Mouse (Mus musculus) forebrain, embryonic 13.5 days (tissue): ENCODE data around the gene Rgs4. TPM values are rescaled to one million over a fixed set of nuclear protein-coding genes. Genes with fewer than 3 reads are reported as not detected.
A peak's percentile ranks its signal among the peaks of the same experiment; 100 is the strongest.

Experiments used
- ATAC-seq: fragments of 200-750 bp; cut with Nextera tagmentation; 2 replicates; pipeline ENCODE4 v1.8.0; 2017
- H3K27ac ChIP-seq: fragments of 300-500 bp; sonication (generic); 2 replicates; pipeline ENCODE4 v1.5.1; 2015; ENCODE audit warnings: inconsistent platforms, mild to moderate bottlenecking, moderate library complexity
- H3K27me3 ChIP-seq: fragments of 300-500 bp; sonication (generic); 2 replicates; pipeline ENCODE4 v1.6.1; 2015; ENCODE audit warnings: mild to moderate bottlenecking, inconsistent platforms
- H3K36me3 ChIP-seq: fragments of 300-500 bp; sonication (generic); 2 replicates; pipeline ENCODE4 v1.6.1; 2015; ENCODE audit warnings: mild to moderate bottlenecking, inconsistent platforms; ENCODE audit not compliant: poor library complexity, severe bottlenecking
- H3K4me1 ChIP-seq: fragments of 300-500 bp; sonication (generic); 2 replicates; pipeline ENCODE4 v1.6.1; 2015; ENCODE audit warnings: inconsistent platforms
- H3K4me2 ChIP-seq: fragments of 300-500 bp; sonication (generic); 2 replicates; pipeline ENCODE4 v1.6.1; 2015; ENCODE audit warnings: inconsistent platforms, mild to moderate bottlenecking, moderate library complexity
- H3K4me3 ChIP-seq: fragments of 300-500 bp; sonication (generic); 2 replicates; pipeline ENCODE4 v1.5.1; 2015; ENCODE audit warnings: mild to moderate bottlenecking, inconsistent platforms
- H3K9ac ChIP-seq: fragments of 300-500 bp; sonication (generic); 2 replicates; pipeline ENCODE4 v1.6.1; 2015; ENCODE audit warnings: mild to moderate bottlenecking, inconsistent platforms
- H3K9me3 ChIP-seq: fragments of 300-500 bp; sonication (generic); replicated peaks from 2 replicates; pipeline ENCODE4 v1.6.1; 2016; ENCODE audit warnings: inconsistent platforms
- WGBS: fragments of 180-500 bp; shearing (Covaris S2); methylation state at CpG from one replicate; pipeline ENCODE4 v1.1.7; 2015; 5-methylcytosine and 5-hydroxymethylcytosine counted together
- polyA plus RNA-seq: library from polyadenylated mRNA; unstranded; fragments of >200 nt; fragmentation: Nextera tagmentation; extraction: Ambion mirVana; gene quantifications from 2 replicates; pipeline ENCODE4 v1.2.1, GENCODE M21; 2015

Rgs4 gene
- 18.2 and 29.7 TPM in 2 replicates for polyA plus RNA-seq

GRCm38 (mm10) chr1:169747473-169747872 is at the start of gene Rgs4:
Gene Rgs4, minus strand, starts transcription at chr1:169747642.
- Histone ChIP-seq H3K27me3 (peaks cover 7% of the 10 kb centered on the region; the same call in 1 of the 2 replicates), H3K4me1 (peaks cover 10% of the 10 kb centered on the region; the same call in 1 of the 2 replicates), H3K9ac (peak within 1 kb of the TSS; percentile 31), H3K9me3 (no peaks in the 10 kb centered on the region), H3K27ac (no peak within 1 kb of the TSS; the same call in 1 of the 2 replicates), H3K36me3 (no peaks in the 10 kb centered on the region), H3K4me2 (peak within 1 kb of the TSS; percentile 62), H3K4me3 (peak within 1 kb of the TSS; percentile 34)
- WGBS, result under 1% methylated on average over 16 of the region's 16 CpGs
- peak; percentile 98 for ATAC-seq

DNA sequence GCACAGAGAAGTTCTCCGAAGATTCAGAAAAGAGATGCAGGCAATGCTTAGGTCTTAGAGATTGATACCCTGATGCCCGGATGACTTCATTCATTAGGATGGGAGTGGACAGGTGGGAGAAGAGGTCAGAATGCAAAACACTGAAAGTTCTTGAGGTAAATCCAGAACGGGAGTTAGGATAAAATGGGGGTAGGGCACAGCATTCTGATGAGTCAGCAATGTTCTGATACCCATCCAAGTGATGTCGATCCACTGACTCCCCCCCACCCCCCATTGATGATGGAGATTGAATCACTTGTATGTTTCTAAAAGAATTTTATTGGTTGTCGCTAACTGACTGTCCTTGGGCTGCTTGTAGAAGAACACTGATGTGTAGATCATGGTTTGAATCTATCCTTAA is 45.0 kb upstream of the Rgs4 start:
- Histone ChIP-seq H3K9me3 (no peaks in the 10 kb centered on the region), H3K4me1 (no peaks in the 10 kb centered on the region), H3K9ac (no peak overlapping the region), H3K4me3 (no peak overlapping the region), H3K4me2 (no peak overlapping the region), H3K36me3 (no peaks in the 10 kb centered on the region), H3K27ac (no peak overlapping the region), H3K27me3 (no peaks in the 10 kb centered on the region)
- no peak for ATAC-seq
- 96% methylated on average over 5 of the region's 5 CpGs for WGBS

GRCm38 (mm10) chr1:169785981-169786380 is 38.5 kb upstream of the Rgs4 start:
- ATAC-seq, result no peak
- H3K4me1 ChIP-seq, result no peaks in the 10 kb centered on the region
- H3K9ac ChIP-seq, result no peak overlapping the region
- no peaks in the 10 kb centered on the region for H3K9me3 ChIP-seq
- no peaks in the 10 kb centered on the region for H3K27me3 ChIP-seq
- WGBS, result 87% methylated on average over 3 of the region's 3 CpGs
- no peak overlapping the region for H3K4me3 ChIP-seq
- H3K27ac ChIP-seq, result no peak overlapping the region
- no peak overlapping the region for H3K4me2 ChIP-seq
- no peaks in the 10 kb centered on the region for H3K36me3 ChIP-seq

GRCm38 (mm10) chr1:169776566-169776965 is 29.1 kb upstream of the Rgs4 start:
- 73% methylated on average over 7 of the region's 7 CpGs for WGBS
- no peak overlapping the region for H3K27ac ChIP-seq
- H3K9me3 ChIP-seq, result no peaks in the 10 kb centered on the region
- no peak for ATAC-seq
- H3K4me3 ChIP-seq, result no peak overlapping the region
- H3K9ac ChIP-seq, result no peak overlapping the region
- no peaks in the 10 kb centered on the region for H3K4me1 ChIP-seq
- H3K4me2 ChIP-seq, result no peak overlapping the region
- no peaks in the 10 kb centered on the region for H3K27me3 ChIP-seq
- no peaks in the 10 kb centered on the region for H3K36me3 ChIP-seq

GRCm38 (mm10) chr1:169764619-169764955 is 17.1 kb upstream of the Rgs4 start:
- 52% methylated on average over 2 of the region's 2 CpGs for WGBS
- no peaks in the 10 kb centered on the region for H3K36me3 ChIP-seq
- no peaks in the 10 kb centered on the region for H3K9me3 ChIP-seq
- no peak overlapping the region for H3K4me2 ChIP-seq
- H3K27ac ChIP-seq, result peak overlapping the region; percentile 44
- peak; percentile 19; the same call in 1 of the 2 replicates for ATAC-seq
- H3K9ac ChIP-seq, result no peak overlapping the region
- no peaks in the 10 kb centered on the region for H3K27me3 ChIP-seq
- peaks cover 13% of the 10 kb centered on the region for H3K4me1 ChIP-seq
- H3K4me3 ChIP-seq, result no peak overlapping the region

GRCm38 (mm10) chr1:169763858-169764618 is 16.6 kb upstream of the Rgs4 start:
- ATAC-seq, result peak; percentile 86
- peak overlapping the region; percentile 44 for H3K27ac ChIP-seq
- H3K4me3 ChIP-seq, result no peak overlapping the region
- H3K9ac ChIP-seq, result no peak overlapping the region
- H3K4me1 ChIP-seq, result peaks cover 13% of the 10 kb centered on the region
- no peaks in the 10 kb centered on the region for H3K36me3 ChIP-seq
- 51% methylated on average over 9 of the region's 9 CpGs for WGBS
- H3K27me3 ChIP-seq, result no peaks in the 10 kb centered on the region
- no peaks in the 10 kb centered on the region for H3K9me3 ChIP-seq
- H3K4me2 ChIP-seq, result no peak overlapping the region

GRCm38 (mm10) chr1:169762524-169762923 is 15.1 kb upstream of the Rgs4 start:
- Histone ChIP-seq H3K27me3 (no peaks in the 10 kb centered on the region), H3K4me1 (peaks cover 13% of the 10 kb centered on the region), H3K9me3 (no peaks in the 10 kb centered on the region), H3K4me3 (no peak overlapping the region), H3K4me2 (no peak overlapping the region), H3K9ac (no peak overlapping the region), H3K36me3 (no peaks in the 10 kb centered on the region), H3K27ac (no peak overlapping the region)
- whole genome bisulfite sequencing, result 85% methylated on average over 2 of the region's 2 CpGs
- no peak for ATAC-seq

DNA sequence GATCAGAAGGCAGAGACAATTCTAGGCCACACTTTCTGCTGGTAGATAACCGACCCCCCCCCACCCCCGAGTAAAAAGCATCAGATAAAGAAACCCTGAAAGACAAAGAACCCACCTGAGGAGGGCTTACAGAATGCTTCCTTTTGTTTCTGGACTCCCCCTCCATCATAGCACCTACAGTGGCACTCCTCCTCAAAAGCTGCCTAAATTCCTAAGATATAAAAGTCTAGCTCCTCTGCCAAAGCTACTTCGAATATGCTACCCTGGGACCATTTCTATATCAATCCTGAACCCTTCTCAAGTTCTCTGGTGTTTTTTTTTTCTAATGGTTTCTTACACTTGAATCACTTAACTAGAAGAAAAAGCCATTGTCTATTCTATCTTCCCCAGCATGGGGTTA is 9.1 kb upstream of the Rgs4 start:
- Histone ChIP-seq H3K27me3 (no peaks in the 10 kb centered on the region), H3K27ac (no peak overlapping the region), H3K36me3 (no peaks in the 10 kb centered on the region), H3K4me1 (no peaks in the 10 kb centered on the region), H3K9ac (no peak overlapping the region), H3K9me3 (no peaks in the 10 kb centered on the region), H3K4me2 (no peak overlapping the region), H3K4me3 (no peak overlapping the region)
- no peak for ATAC-seq
- 36% methylated on average over 2 of the region's 3 CpGs for WGBS

DNA sequence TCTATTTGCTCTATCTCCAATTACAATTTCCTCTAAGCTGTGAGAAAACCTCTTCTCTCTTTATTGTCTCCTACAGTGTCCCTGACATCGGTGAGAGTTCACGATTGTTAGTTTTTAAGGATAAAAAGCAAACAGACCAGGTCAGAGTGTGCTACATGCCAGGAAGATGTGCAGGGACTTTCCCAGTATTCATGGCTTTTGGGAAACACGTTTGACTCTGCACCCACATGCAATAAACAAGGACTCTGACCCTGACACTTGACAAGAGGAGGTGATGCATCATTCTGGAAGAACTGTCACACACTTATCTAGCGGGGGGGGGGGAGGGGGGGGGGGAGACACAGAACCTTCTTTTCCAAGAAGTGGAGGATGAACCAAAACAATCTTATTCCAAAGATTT is 5.0 kb upstream of the Rgs4 start:
- WGBS, result 61% methylated on average over 4 of the region's 4 CpGs
- Histone ChIP-seq H3K9ac (no peak overlapping the region), H3K4me1 (peaks cover 5% of the 10 kb centered on the region; the same call in 1 of the 2 replicates), H3K27ac (no peak overlapping the region), H3K36me3 (no peaks in the 10 kb centered on the region), H3K4me2 (no peak overlapping the region), H3K9me3 (no peaks in the 10 kb centered on the region), H3K27me3 (peaks cover 5% of the 10 kb centered on the region; the same call in 1 of the 2 replicates), H3K4me3 (no peak overlapping the region)
- ATAC-seq, result no peak

DNA sequence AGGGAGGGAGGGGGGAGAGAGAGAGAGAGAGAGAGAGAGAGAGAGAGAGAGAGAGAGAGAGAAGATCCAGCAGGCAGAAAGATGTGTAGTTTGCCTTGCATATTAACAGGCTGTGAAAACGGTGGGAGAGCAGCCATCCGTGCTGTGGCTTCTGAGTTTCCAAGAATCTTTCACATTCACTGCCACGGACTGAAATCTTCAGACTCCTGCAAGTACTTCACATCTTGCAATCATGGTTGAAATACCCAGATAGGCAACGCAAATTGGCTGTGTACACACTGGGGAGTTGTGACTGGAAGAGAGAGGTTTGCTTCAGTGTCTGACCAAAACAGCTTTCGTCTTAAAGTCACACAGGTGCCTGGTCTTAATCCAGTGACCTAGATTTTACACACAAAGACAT is 997 bp upstream of the Rgs4 start:
- Histone ChIP-seq H3K9ac (no peak overlapping the region), H3K4me1 (peaks cover 10% of the 10 kb centered on the region; the same call in 1 of the 2 replicates), H3K27me3 (peaks cover 7% of the 10 kb centered on the region; the same call in 1 of the 2 replicates), H3K36me3 (no peaks in the 10 kb centered on the region), H3K4me2 (no peak overlapping the region), H3K4me3 (no peak overlapping the region), H3K27ac (no peak overlapping the region), H3K9me3 (no peaks in the 10 kb centered on the region)
- 38% methylated on average over 5 of the region's 5 CpGs for WGBS
- ATAC-seq, result no peak

DNA sequence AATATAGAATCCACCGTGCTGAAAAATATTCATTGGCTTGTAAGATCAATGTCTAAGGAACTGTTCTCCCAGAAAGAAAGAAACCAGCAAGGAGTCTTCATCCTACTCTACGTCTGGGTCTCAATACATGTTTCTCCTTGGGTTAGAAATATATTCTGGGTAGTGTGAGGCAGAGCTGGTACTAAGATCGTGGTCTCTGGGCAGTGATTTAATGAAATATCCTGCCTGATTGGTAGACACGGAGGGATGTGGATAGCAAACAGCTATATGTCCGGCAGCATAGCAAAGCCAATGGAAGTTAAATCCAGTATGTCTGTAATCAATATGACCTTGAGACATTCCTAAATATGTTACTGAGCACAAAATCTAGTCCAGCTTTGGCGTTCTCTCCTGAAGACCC is 460 bp upstream of the Rgs4 start:
- peak overlapping the region; percentile 62 for H3K4me2 ChIP-seq
- H3K4me1 ChIP-seq, result peaks cover 10% of the 10 kb centered on the region; the same call in 1 of the 2 replicates
- H3K9ac ChIP-seq, result peak overlapping the region; percentile 31; the same call in 1 of the 2 replicates
- H3K4me3 ChIP-seq, result peak overlapping the region; percentile 34
- ATAC-seq, result peak; percentile 34
- no peaks in the 10 kb centered on the region for H3K9me3 ChIP-seq
- H3K27ac ChIP-seq, result no peak overlapping the region; the same call in 1 of the 2 replicates
- WGBS, result 35% methylated on average over 6 of the region's 6 CpGs
- H3K36me3 ChIP-seq, result no peaks in the 10 kb centered on the region
- peaks cover 7% of the 10 kb centered on the region; the same call in 1 of the 2 replicates for H3K27me3 ChIP-seq

DNA sequence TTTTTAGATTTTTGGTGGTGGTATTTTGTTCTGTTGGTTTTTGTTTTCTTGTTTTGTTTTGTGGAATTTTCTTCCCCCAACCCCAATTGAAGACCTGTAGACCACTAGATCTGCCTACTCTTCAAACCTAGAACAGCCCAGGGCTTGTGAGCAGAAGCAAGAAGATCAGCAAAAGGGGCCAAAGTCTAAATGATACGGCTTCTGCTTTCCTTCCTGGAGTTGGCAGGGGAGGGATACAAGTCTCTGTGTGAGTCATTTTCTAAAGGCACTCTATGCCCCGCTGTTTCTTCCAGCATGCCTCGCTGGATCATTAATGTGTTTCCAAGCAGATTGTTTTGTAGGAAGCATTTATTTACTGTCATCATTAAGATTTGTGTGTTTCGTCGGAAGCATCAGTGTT is 6.3 kb downstream of the Rgs4 start:
- WGBS, result 92% methylated on average over 5 of the region's 5 CpGs
- no peak for ATAC-seq
- H3K27me3 ChIP-seq, result no peaks in the 10 kb centered on the region
- no peak overlapping the region for H3K4me3 ChIP-seq
- no peak overlapping the region for H3K4me2 ChIP-seq
- H3K27ac ChIP-seq, result no peak overlapping the region
- H3K9ac ChIP-seq, result no peak overlapping the region
- no peaks in the 10 kb centered on the region for H3K4me1 ChIP-seq
- H3K9me3 ChIP-seq, result no peaks in the 10 kb centered on the region
- H3K36me3 ChIP-seq, result no peaks in the 10 kb centered on the region

- H3K4me2 ChIP-seq, result no peak overlapping the region
- no peaks in the 10 kb centered on the region for H3K36me3 ChIP-seq
- no peak overlapping the region for H3K4me3 ChIP-seq
- H3K4me1 ChIP-seq, result no peaks in the 10 kb centered on the region
- ATAC-seq, result no peak
- no peak overlapping the region for H3K9ac ChIP-seq
- 90% methylated on average over 6 of the region's 6 CpGs for WGBS
- no peaks in the 10 kb centered on the region for H3K27me3 ChIP-seq
- H3K27ac ChIP-seq, result no peak overlapping the region
- H3K9me3 ChIP-seq, result no peaks in the 10 kb centered on the region
These were observed 10.2 kb downstream of the Rgs4 start for GRCm38 (mm10) chr1:169737231-169737630.
